In genomic region chr11:67544656-67545432, GRCm38 (mm10) we compare ENCODE assay signal across 14 mouse cellular contexts.
A peak's percentile ranks its signal among the peaks of the same experiment; 100 is the strongest.
DNase-seq lines count a peak whose midpoint lies in the region; ATAC-seq and TF ChIP-seq lines count a peak whose summit lies in the region.
"Had no signal": no experiment of that assay in that cellular context is flagged by ENCODE, and none has a peak within 500 bp of the region (broad histone marks: within the 10 kb centered on the region; RNA-seq: fewer than 3 reads in every experiment).

No protein-coding gene starts in this region.

- no peak for TF ChIP-seq POLR2A in thymus, adult 2 months (IDR thresholded peaks at IDR 0.05; ENCODE audit: control insufficient read depth, extremely low read depth, insufficient read depth, low read length, poor library complexity)

- intact Hi-C loops in heart, postnatal 36 days (cut with DNase I): no loop called here

- H3K4me3 ChIP-seq in heart, embryonic 10.5 days: 0 out of 2 replicates have a peak overlapping the region, but pooled peaks have one; percentile 3
- no peak overlapping the region for H3K4me3 ChIP-seq in lung, postnatal 0 days (ENCODE audit: low read depth, low read length)
- H3K4me3 ChIP-seq in liver, embryonic 12.5 days: no peak overlapping the region
- no peak overlapping the region for H3K4me3 ChIP-seq in thymus, adult 2 months (ENCODE audit: control insufficient read depth, insufficient read depth, low read length)
- H3K4me3 ChIP-seq: midbrain, embryonic 12.5 days; neural tube, embryonic 15.5 days had no signal

- 19% methylated on average over 11 of the region's 11 CpGs for WGBS in heart, embryonic 10.5 days
- WGBS in lung, postnatal 0 days: 24% methylated on average over 11 of the region's 11 CpGs
- 39% methylated on average over 11 of the region's 11 CpGs for WGBS in liver, embryonic 12.5 days (ENCODE audit: insufficient replicate concordance)
- WGBS in thymus, adult 2 months: 80% methylated on average over 11 of the region's 11 CpGs

- no peak overlapping the region for H3K9ac ChIP-seq in lung, postnatal 0 days (replicated peaks; ENCODE audit: low read depth)
- no peak overlapping the region for H3K9ac ChIP-seq in liver, embryonic 12.5 days
- H3K9ac ChIP-seq: midbrain, embryonic 12.5 days; neural tube, embryonic 15.5 days had no signal

- TF ChIP-seq CTCF in lung, postnatal 0 days (IDR thresholded peaks at IDR 0.05): no peak
- no peak for TF ChIP-seq CTCF in thymus, adult 2 months (IDR thresholded peaks at IDR 0.05; ENCODE audit: borderline replicate concordance, control insufficient read depth, extremely low read depth, insufficient read depth, low read length, poor library complexity)

- no peak overlapping the region for H3K4me2 ChIP-seq in lung, postnatal 0 days (replicated peaks; ENCODE audit: low read depth, low read length)
- H3K4me2 ChIP-seq in liver, embryonic 12.5 days: no peak overlapping the region
- H3K4me2 ChIP-seq: midbrain, embryonic 12.5 days; neural tube, embryonic 15.5 days had no signal

- H3K27ac ChIP-seq in heart, embryonic 10.5 days: peak overlapping the region; percentile 73
- no peak overlapping the region for H3K27ac ChIP-seq in lung, postnatal 0 days (ENCODE audit: low read length)
- H3K27ac ChIP-seq in liver, embryonic 12.5 days: no peak overlapping the region; the same call in 1 of the 2 replicates
- H3K27ac ChIP-seq in thymus, adult 2 months (ENCODE audit: control insufficient read depth, insufficient read depth, low read length): no peak overlapping the region
- H3K27ac ChIP-seq: midbrain, embryonic 12.5 days; neural tube, embryonic 15.5 days had no signal

- ATAC-seq in lung, postnatal 0 days: peak; percentile 86
- ATAC-seq in liver, embryonic 12.5 days: peak; percentile 60
- no peak for ATAC-seq in inflammation-experienced regulatory T-cells, adult 6 months

- H3K36me3 ChIP-seq in heart, embryonic 10.5 days: no peaks in the 10 kb centered on the region
- H3K36me3 ChIP-seq in lung, postnatal 0 days (ENCODE audit: insufficient read depth, low read length): no peaks in the 10 kb centered on the region
- H3K36me3 ChIP-seq in liver, embryonic 12.5 days: no peaks in the 10 kb centered on the region
- H3K36me3 ChIP-seq in thymus, adult 2 months (ENCODE audit: control insufficient read depth, insufficient read depth, low read length): no peaks in the 10 kb centered on the region
- H3K36me3 ChIP-seq: midbrain, embryonic 12.5 days; neural tube, embryonic 15.5 days had no signal

- peaks cover 33% of the 10 kb centered on the region for H3K4me1 ChIP-seq in heart, embryonic 10.5 days
- H3K4me1 ChIP-seq in lung, postnatal 0 days (ENCODE audit: insufficient read depth, low read depth, low read length): peaks cover 10% of the 10 kb centered on the region; the same call in 1 of the 2 replicates
- H3K4me1 ChIP-seq in liver, embryonic 12.5 days: peaks cover 15% of the 10 kb centered on the region
- H3K4me1 ChIP-seq in thymus, adult 2 months (replicated peaks; ENCODE audit: control insufficient read depth, insufficient read depth, low read length): no peaks in the 10 kb centered on the region

- TF ChIP-seq EP300 in lung, postnatal 0 days (IDR thresholded peaks at IDR 0.05): 0 out of 2 replicates have a peak, but pooled peaks have one; percentile 8

- DNase-seq in heart, embryonic 10.5 days (ENCODE audit: low spot score): peak; percentile 90
- DNase-seq in heart, postnatal 36 days: no peak
- peak; percentile 76 for DNase-seq in lung, postnatal 0 days (ENCODE audit: low spot score)
- DNase-seq in lung, postnatal 36 days: no peak
- DNase-seq in yolk sac, embryonic 10.5 days (ENCODE audit: low spot score): peak; percentile 67
- DNase-seq in thymus, adult 2 months: no peak
- DNase-seq: adrenal gland, postnatal 25 days; cerebellum, adult 9-11 months; left cerebral cortex, postnatal 4 days; right cerebral cortex, postnatal 4 days had no signal

- H3K27me3 ChIP-seq in heart, embryonic 10.5 days (ENCODE audit: insufficient read depth, poor library complexity, severe bottlenecking): peaks cover 6% of the 10 kb centered on the region
- no peaks in the 10 kb centered on the region for H3K27me3 ChIP-seq in lung, postnatal 0 days (replicated peaks; ENCODE audit: insufficient read depth, low read length)
- H3K27me3 ChIP-seq in liver, embryonic 12.5 days (replicated peaks): no peaks in the 10 kb centered on the region
- H3K27me3 ChIP-seq in thymus, adult 2 months (ENCODE audit: control insufficient read depth, insufficient read depth, low read length): no peaks in the 10 kb centered on the region
- H3K27me3 ChIP-seq: midbrain, embryonic 12.5 days; neural tube, embryonic 15.5 days had no signal

- no peaks in the 10 kb centered on the region for H3K9me3 ChIP-seq in heart, embryonic 10.5 days
- H3K9me3 ChIP-seq in lung, postnatal 0 days (ENCODE audit: low read length): no peaks in the 10 kb centered on the region
- H3K9me3 ChIP-seq in liver, embryonic 12.5 days (replicated peaks): no peaks in the 10 kb centered on the region
- H3K9me3 ChIP-seq: midbrain, embryonic 12.5 days; neural tube, embryonic 15.5 days had no signal

Comparison
In these comparisons a context has a peak if more than half of its experiments do, and no peak if none do; other contexts are left out.
1. DNase-seq: peak in heart, embryonic 10.5 days (single experiment), lung, postnatal 0 days (single experiment) and yolk sac, embryonic 10.5 days (single experiment); none in heart, postnatal 36 days (0 of 2), lung, postnatal 36 days (single experiment) and thymus, adult 2 months (single experiment).